Mouse (Mus musculus): Measurements from ENCODE around the gene Figla. TPM values are rescaled to one million over a fixed set of nuclear protein-coding genes. Genes with fewer than 3 reads are reported as not detected.
A peak's percentile ranks its signal among the peaks of the same experiment; 100 is the strongest.

Gene Figla
- total and polyA plus RNA-seq, 2 experiments from 2014 or later = not detected

DNA sequence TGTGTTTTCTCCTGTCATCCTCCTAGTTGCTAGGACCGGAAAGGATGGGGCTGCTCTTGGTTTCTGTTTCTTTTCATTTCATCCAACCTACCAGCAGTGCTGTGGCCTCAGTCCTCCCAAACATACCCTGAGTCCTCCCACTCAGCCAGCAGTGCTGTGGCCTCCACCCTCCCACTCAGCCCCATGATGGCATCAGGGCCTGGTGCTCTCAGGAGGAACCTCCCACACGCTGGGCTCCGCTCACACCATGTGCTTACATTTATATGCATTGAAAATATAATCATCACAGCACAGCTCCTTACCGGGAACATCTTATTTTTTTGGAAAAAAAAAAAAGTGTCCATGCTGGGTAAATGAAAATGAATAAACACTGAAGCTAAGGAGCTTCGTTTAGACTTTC lies 32.5 kb downstream of the Figla start:
- ATAC-seq (no peak), DNase-seq (no peak)
- no peak overlapping the region for H3K4me2 ChIP-seq (ENCODE audit: low read depth)
- H3K27ac ChIP-seq (ENCODE audit: low read depth, low read length) = peak overlapping the region; percentile 17; the same call in 1 of the 2 replicates
- no peaks in the 10 kb centered on the region; the same call in 1 of the 2 replicates for H3K36me3 ChIP-seq (ENCODE audit: insufficient read depth)
- H3K4me3 ChIP-seq (ENCODE audit: low read depth, low read length) = no peak overlapping the region
- H3K9me3 ChIP-seq (ENCODE audit: low read length) = no peaks in the 10 kb centered on the region
- no peaks in the 10 kb centered on the region for H3K27me3 ChIP-seq (ENCODE audit: insufficient read depth, low read length)
- H3K9ac ChIP-seq = no peak overlapping the region
- 63% methylated on average over 5 of the region's 5 CpGs for WGBS
- peaks cover 31% of the 10 kb centered on the region for H3K4me1 ChIP-seq (ENCODE audit: insufficient read depth)
- no peak for TF ChIP-seq CTCF (IDR thresholded peaks at IDR 0.05; ENCODE audit: low read depth)

DNA sequence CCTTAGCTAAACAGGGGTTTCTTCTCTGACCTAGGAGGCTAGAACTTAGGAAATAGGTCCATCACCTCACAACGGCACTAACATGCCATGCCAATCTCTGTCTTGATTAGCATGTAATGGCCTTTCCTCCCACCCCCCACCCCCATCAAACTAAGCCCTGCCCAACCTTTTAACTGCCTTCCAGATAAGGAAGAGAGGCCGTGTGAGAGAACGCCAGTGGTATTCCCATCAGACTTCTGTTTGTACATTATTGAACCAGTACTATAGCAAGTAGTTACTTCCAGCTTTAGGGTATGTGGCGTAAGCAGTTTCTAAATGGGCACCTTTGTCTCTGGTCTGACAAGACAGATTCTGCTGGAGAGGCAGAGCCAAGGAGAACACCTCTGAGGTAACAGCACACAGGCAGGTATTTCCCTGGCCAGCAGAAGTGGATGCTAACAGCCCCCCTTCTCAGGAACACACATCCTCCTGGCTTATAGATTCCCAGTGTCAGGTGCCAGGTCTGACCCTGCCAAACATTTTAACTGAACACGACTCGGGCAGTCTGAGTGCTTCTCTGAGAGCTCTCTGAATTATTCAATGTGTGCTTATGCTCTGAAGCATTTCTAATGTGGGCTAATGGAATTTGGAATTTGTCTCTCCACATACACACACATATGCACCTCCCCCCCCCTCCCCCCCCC lies 34.8 kb downstream of the Figla start:
- no peaks in the 10 kb centered on the region for H3K27me3 ChIP-seq (ENCODE audit: insufficient read depth, low read length)
- 0 out of 2 replicates have a peak overlapping the region, but pooled peaks have one; percentile 25 for H3K9ac ChIP-seq
- no peak overlapping the region for H3K4me2 ChIP-seq (ENCODE audit: low read depth)
- H3K9me3 ChIP-seq (ENCODE audit: low read length) = no peaks in the 10 kb centered on the region
- 32% methylated on average over 6 of the region's 6 CpGs for WGBS
- DNase-seq = no peak
- peaks cover 34% of the 10 kb centered on the region for H3K4me1 ChIP-seq (ENCODE audit: insufficient read depth)
- no peak for ATAC-seq
- H3K36me3 ChIP-seq (ENCODE audit: insufficient read depth) = no peaks in the 10 kb centered on the region
- peak overlapping the region; percentile 97 for H3K27ac ChIP-seq (ENCODE audit: low read depth, low read length)
- no peak for TF ChIP-seq CTCF (IDR thresholded peaks at IDR 0.05; ENCODE audit: low read depth)
- no peak overlapping the region for H3K4me3 ChIP-seq (ENCODE audit: low read depth, low read length)

DNA sequence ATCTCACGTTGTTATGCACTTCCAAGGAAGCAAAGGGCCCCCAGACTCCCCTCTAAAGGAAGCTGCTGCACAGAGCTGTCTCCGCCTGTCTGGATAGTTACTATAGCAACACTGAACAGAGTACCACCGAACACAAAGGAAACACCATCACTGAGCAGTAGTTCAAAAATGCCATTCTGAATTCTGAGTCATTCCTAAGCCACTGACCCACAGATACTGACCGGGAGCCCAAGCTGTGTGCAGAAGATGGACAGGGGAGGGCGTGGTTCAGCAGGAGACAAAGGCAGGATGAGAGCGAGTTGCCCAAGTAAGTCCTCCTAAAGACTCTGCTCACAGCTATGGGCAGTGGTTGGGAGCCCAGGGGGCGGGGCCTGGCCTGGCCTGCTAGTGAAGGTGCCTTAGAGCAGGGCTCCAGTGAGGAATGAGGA lies 36.1 kb downstream of the Figla start:
- Histone ChIP-seq H3K36me3 (ENCODE audit: insufficient read depth) (no peaks in the 10 kb centered on the region), H3K4me1 (ENCODE audit: insufficient read depth) (peaks cover 36% of the 10 kb centered on the region), H3K27ac (ENCODE audit: low read depth, low read length) (peak overlapping the region; percentile 97), H3K4me2 (ENCODE audit: low read depth) (peak overlapping the region; percentile 32), H3K27me3 (ENCODE audit: insufficient read depth, low read length) (no peaks in the 10 kb centered on the region), H3K4me3 (ENCODE audit: low read depth, low read length) (no peak overlapping the region), H3K9ac (peak overlapping the region; percentile 48), H3K9me3 (ENCODE audit: low read length) (no peaks in the 10 kb centered on the region)
- ATAC-seq (peak; percentile 95), DNase-seq (peak; percentile 84)
- TF ChIP-seq CTCF (IDR thresholded peaks at IDR 0.05; ENCODE audit: low read depth) = no peak
- WGBS = 6% methylated on average over 7 of the region's 7 CpGs

DNA sequence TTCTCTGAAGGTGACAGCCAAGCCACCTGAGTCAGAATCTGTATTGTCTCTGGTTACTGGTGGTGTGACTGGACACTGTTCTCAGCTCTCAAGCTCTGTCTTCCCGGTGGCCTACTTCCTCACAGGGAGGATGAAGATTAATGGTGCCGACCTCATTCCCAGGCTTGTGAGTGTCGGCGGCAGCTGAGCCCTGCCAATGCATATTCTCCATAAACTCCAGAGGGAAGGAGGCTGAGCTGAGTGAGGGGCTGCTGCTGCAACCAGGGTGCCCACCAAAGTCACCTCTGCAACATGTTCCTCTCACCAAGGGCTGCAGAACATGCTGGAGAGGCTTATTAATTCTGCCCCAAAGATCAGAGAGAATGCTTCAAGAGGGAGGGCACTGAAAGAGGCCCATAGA lies 36.6 kb downstream of the Figla start:
- Histone ChIP-seq H3K36me3 (ENCODE audit: insufficient read depth) (0 out of 2 replicates have a peak, but pooled peaks cover 2% of the 10 kb centered on the region), H3K27ac (ENCODE audit: low read depth, low read length) (peak overlapping the region; percentile 97), H3K9ac (peak overlapping the region; percentile 48), H3K4me1 (ENCODE audit: insufficient read depth) (peaks cover 40% of the 10 kb centered on the region), H3K9me3 (ENCODE audit: low read length) (no peaks in the 10 kb centered on the region), H3K27me3 (ENCODE audit: insufficient read depth, low read length) (no peaks in the 10 kb centered on the region), H3K4me2 (ENCODE audit: low read depth) (peak overlapping the region; percentile 32), H3K4me3 (ENCODE audit: low read depth, low read length) (no peak overlapping the region)
- ATAC-seq (0 out of 2 replicates have a peak, but pooled peaks have one; percentile 2), DNase-seq (peak; percentile 49)
- TF ChIP-seq CTCF (IDR thresholded peaks at IDR 0.05; ENCODE audit: low read depth) = no peak
- WGBS = 11% methylated on average over 4 of the region's 4 CpGs

DNA sequence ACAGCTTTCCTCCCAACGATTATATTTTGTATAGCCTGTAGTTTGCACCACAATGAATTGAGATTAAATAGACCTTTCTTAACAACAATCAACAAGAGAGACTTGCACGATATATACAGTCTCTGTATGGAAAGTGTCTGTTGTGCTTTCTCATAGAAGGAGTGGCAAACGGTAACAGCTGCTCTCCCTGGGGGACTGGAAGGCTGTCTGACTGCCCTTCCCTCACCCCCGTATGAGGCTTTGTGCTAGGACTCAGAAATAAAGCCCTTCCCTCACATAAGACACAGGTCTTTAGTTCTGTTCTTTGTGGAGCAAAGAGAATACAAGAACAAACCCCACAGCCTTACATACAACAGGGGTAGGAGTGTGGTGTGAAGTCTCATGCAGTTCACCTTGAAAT lies 37.1 kb downstream of the Figla start:
- WGBS = 0% methylated on average over 4 of the region's 4 CpGs
- no peak overlapping the region for H3K4me2 ChIP-seq (ENCODE audit: low read depth)
- TF ChIP-seq CTCF (IDR thresholded peaks at IDR 0.05; ENCODE audit: low read depth) = no peak
- DNase-seq (peak; percentile 32), ATAC-seq (no peak)
- H3K4me1 ChIP-seq (ENCODE audit: insufficient read depth) = peaks cover 46% of the 10 kb centered on the region
- H3K27ac ChIP-seq (ENCODE audit: low read depth, low read length) = peak overlapping the region; percentile 97
- no peaks in the 10 kb centered on the region for H3K9me3 ChIP-seq (ENCODE audit: low read length)
- no peaks in the 10 kb centered on the region for H3K27me3 ChIP-seq (ENCODE audit: insufficient read depth, low read length)
- peak overlapping the region; percentile 48 for H3K9ac ChIP-seq
- 0 out of 2 replicates have a peak, but pooled peaks cover 4% of the 10 kb centered on the region for H3K36me3 ChIP-seq (ENCODE audit: insufficient read depth)
- H3K4me3 ChIP-seq (ENCODE audit: low read depth, low read length) = no peak overlapping the region

DNA sequence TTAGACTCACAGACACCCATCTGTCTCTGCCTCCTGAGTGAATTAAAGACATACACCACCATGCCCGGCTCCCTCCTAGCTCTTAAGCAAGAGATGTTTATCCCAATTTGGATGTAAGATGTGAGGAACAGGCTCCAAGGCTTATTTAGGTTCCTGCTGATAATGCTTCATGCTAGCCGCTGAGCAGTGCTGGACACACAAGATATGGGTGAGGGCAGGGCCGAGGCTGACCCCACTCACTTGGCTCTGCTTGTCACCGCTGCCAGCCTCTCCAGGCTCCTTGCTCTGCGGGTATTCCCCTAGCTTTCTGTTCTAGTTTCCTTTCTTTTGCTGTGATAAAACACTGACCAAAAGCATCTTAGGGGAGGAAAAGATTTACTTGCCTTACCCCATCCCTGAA lies 37.6 kb downstream of the Figla start:
- Histone ChIP-seq H3K27ac (ENCODE audit: low read depth, low read length) (peak overlapping the region; percentile 97), H3K9ac (0 out of 2 replicates have a peak overlapping the region, but pooled peaks have one; percentile 48), H3K4me2 (ENCODE audit: low read depth) (no peak overlapping the region), H3K4me1 (ENCODE audit: insufficient read depth) (peaks cover 51% of the 10 kb centered on the region), H3K36me3 (ENCODE audit: insufficient read depth) (0 out of 2 replicates have a peak, but pooled peaks cover 4% of the 10 kb centered on the region), H3K9me3 (ENCODE audit: low read length) (no peaks in the 10 kb centered on the region), H3K4me3 (ENCODE audit: low read depth, low read length) (no peak overlapping the region), H3K27me3 (ENCODE audit: insufficient read depth, low read length) (no peaks in the 10 kb centered on the region)
- WGBS = 54% methylated on average over 5 of the region's 5 CpGs
- no peak for DNase-seq
- TF ChIP-seq CTCF (IDR thresholded peaks at IDR 0.05; ENCODE audit: low read depth) = no peak
- ATAC-seq = no peak

DNA sequence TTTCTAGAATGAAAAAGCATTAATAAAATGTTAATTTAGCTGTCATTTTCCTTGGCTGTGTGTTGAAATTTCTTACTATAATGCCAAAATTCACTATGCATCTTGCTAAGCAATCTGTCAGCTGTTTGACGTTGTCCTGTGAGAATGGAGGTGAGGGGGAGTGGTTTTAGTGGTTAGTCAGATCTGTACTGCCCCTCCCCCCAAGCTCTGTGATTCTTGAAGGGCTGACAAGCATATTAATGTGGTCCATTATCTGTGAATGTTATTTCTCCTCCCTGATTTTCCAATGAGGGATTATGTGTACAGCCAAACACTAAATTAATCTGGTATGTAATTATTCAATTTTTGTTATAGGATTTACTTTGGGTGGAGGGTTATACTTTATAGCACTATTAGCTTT lies 42.5 kb downstream of the Figla start:
- H3K27ac ChIP-seq (ENCODE audit: low read depth, low read length) = peak overlapping the region; percentile 82

More for the DNA sequence above, 42.5 kb downstream of the Figla start:
- Histone ChIP-seq H3K36me3 (ENCODE audit: insufficient read depth) (0 out of 2 replicates have a peak, but pooled peaks cover 4% of the 10 kb centered on the region), H3K4me3 (ENCODE audit: low read depth, low read length) (no peak overlapping the region), H3K9ac (no peak overlapping the region), H3K4me1 (ENCODE audit: insufficient read depth) (peaks cover 56% of the 10 kb centered on the region), H3K9me3 (ENCODE audit: low read length) (no peaks in the 10 kb centered on the region), H3K4me2 (ENCODE audit: low read depth) (no peak overlapping the region), H3K27me3 (ENCODE audit: insufficient read depth, low read length) (no peaks in the 10 kb centered on the region)
- peak; percentile 52 for DNase-seq
- no peak for ATAC-seq
- TF ChIP-seq CTCF (IDR thresholded peaks at IDR 0.05; ENCODE audit: low read depth) = no peak
- 0% methylated on average over 1 of the region's 1 CpGs for WGBS
